Mouse (Mus musculus) right cerebral cortex, postnatal 14 days (tissue): Measurements from ENCODE around the gene B4galt3.

Source experiments
- DNase-seq: peaks from one replicate; pipeline ENCODE4 v3.0.0; 2022

Gene B4galt3

DNA sequence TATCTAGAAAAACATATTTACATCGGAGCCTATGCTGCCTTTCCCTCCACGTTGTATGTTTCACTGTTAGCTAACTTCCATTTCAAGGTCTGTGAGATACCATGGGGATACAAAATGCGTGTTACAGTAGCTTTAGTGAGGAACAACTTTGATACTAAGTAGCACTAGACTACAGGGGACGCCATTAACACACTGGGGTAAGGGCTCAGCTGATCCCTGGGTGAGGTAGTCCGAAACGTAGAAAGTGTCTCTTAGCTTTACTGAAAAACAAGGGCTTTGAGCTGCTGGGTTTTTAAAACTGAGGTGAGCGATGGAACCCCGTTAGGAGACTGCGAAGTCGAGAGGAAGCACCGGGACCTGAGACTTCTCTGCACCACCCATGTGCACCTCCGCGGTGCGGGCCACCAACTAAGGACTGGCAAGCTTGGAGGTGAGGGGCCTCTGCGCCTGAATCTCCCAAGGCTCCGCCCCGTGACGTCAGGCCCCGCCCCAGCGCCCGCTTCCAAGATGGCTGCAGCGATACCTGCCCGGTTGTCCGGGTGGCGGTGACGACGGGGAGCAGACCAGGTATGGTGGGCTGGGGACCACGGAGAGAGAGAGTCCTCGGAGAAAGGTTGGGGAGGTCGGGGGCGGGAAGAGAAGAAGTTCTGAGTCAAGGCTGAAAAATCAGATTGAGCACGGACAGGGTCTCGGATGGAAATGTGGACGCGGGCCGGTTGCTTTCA is at the start of gene B4galt3:
Gene B4galt3, plus strand, starts transcription at position 481 of the 725 bp plus-strand sequence.
- peak; percentile 94 for DNase-seq

DNA sequence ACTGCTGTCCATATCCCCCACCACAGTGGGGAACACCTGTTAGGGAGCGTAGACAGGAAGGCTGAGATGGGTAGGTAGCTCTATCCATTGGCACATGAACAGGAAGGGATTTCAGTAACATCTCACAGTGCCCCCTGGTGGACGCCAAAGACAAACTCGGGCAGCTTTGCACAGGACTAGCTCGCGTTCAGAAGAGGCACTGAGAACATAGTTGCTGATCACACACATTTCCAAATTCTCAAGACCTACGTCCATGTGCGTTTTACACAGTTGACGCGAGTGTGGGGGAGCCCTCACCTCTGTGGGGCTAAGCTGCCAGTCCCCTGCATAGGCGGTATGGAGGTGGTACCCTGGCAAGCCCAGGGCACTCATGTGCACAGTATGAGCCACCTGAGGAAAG is 49.3 kb upstream of the B4galt3 start:
- peak; percentile 92 for DNase-seq

GRCm38 (mm10) chr1:171221281-171222193 is 48.6 kb upstream of the B4galt3 start:
- no peak for DNase-seq

DNA sequence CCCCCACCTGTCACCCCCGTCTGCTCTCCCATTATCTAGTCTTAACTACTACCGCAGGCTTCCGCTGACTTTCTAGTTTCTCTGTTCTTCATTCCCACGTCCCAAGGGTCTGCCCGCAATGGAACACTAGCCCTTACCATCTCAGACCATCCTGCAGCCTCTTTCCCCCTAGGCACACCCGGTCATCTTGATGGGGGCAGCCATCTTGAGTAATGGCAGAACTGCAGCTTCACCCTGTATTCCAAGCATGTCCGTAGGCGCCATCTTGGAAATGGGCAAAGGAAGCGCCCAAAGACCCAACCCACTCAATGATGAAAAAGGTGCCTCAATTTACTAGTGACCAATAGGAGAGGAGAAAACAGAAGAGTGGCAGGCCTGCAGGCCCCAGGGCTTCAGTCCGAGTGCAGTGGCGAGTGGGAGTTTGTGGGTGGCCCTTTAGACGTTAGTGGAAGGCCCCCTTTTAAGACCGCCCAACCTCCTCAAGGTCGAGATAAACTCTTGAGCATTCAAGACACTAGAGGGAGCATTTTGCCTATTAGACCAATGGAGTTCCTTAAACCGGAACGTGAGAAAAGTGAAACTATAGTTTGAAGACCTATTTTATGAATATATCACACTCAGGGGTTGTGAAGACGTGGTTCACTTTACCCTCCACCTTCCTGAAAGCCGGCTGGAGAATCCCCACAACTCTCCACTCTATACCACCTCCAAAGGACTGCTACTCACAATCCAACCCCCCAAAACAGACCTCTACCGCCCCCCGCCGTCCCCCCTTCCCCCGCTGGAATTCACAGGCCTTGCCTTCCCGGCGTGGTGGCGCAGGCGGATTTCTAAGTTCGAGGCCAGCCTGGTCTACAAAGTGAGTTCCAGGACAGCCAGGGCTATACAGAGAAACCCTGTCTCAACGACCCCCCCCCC is 47.6 kb upstream of the B4galt3 start, which contains the start of gene Tomm40l:
Gene Tomm40l, minus strand, starts transcription at position 277 of the 918 bp plus-strand sequence.
- DNase-seq: peak; percentile 79

DNA sequence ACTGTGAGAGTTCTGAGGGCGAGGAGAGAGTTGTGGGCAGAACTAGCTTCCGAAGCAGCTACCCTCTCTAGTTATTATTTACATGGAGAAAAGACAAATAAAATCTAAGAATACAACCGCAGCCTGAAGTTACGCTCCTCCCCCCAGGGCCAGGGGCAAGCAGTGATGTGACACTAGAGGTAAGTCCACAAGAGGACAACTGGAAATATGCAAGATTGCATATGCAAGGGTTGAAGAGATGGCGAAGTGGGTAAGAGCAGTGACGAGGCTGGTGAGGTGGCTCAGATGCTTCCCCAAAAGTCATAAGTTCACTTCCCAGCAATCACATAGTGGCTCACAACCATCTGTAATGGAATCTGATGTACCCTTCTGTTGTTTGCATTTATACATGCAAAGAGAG is 47.0 kb upstream of the B4galt3 start:
- no peak for DNase-seq

DNA sequence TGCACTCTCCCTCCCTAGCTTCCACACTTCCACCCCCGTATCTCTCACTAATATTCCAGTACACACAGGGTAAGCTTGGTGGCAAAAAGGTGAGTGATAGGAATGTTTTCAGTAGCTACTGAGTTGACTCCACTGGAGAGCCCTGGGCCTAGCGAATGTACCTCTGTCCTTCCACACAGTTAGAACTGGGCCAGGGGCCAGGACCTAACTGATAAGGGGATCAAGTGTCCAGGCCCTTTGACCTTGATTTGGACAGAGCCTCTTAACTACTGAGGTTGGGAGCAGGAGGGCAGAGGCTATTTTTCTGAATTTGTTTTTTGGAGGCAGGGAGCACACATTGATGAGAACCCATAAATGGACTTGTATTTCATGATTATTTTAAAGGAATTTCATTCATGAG is 46.3 kb upstream of the B4galt3 start:
- DNase-seq: no peak

GRCm38 (mm10) chr1:171224857-171225256 is 45.3 kb upstream of the B4galt3 start, which contains the start of gene Apoa2:
Gene Apoa2 (plus strand): TSS chr1:171225054.
- DNase-seq: no peak

GRCm38 (mm10) chr1:171226780-171227179 is 43.3 kb upstream of the B4galt3 start:
- DNase-seq: no peak

GRCm38 (mm10) chr1:171227879-171228278 is 42.2 kb upstream of the B4galt3 start:
- no peak for DNase-seq

GRCm38 (mm10) chr1:171229750-171230149 is 40.4 kb upstream of the B4galt3 start:
- no peak for DNase-seq

DNA sequence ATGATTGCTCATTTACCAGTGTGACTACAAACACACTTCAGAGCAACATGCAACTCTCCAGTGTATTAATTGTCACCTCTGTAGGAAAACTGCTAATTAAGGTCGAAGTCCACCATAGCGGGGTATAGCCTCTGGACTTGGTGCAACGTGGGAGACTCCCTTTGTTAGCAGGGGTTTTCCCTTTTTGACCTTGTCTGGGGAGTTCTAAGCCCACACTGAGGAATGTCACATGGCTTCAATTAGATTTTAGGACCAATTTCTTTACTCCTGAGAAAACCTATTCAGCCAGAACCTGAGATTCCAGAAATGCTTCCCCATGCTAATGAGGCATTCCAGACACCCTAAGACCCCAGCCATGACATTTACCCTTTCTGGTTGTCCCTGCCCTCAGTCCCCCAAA is 39.9 kb upstream of the B4galt3 start:
- DNase-seq: no peak

- no peak for DNase-seq
Measured at GRCm38 (mm10) chr1:171231844-171232243, 38.3 kb upstream of the B4galt3 start.

GRCm38 (mm10) chr1:171232348-171232747 is 37.8 kb upstream of the B4galt3 start:
- DNase-seq: no peak

DNA sequence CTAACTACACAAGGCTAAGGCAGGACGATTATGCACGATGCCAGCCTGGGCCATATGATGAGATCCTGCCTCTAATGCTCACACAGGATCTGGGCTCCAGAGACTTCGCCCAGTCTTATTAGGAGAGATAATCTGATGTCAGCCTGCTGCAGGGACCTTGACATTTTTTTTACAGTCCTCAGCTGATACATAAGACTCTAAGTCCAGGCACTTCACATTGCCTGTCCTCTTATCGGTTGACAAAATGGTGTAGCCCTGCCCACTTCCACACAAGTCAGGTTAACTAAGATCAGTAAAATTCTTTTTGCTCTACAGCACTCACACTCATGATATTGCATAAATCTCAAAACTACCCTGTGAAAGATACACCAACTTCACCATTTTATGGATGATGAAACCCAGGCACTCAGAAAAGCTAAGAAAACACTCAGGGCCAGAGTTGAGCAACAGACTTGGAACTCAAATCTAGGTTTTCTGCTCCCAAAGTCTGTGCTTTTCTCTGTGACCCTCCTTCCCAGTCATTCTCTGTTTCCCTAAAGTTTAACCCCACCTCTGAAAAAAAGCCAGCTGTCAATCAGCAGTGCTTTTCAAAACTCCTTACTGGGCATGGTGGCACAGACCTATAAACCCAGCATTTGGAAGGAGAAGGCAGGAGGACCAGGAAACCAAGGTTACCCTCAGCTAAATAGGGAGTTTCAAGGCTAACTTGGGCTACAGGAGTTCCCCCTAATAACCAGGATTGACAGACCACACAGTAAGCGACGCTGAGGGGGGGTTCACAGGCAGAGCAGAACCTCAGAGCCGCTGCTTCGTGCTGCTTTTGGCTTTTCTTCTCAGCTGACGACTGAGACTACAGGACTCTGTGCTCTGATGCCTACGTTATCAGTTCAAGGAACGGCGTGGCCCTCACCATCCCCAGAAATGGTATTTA is 37.1 kb upstream of the B4galt3 start:
- no peak for DNase-seq

- no peak for DNase-seq
Measured at GRCm38 (mm10) chr1:171234126-171234525, 36.0 kb upstream of the B4galt3 start, which contains the start of gene Fcer1g. Gene Fcer1g (minus strand): TSS chr1:171234365.

DNA sequence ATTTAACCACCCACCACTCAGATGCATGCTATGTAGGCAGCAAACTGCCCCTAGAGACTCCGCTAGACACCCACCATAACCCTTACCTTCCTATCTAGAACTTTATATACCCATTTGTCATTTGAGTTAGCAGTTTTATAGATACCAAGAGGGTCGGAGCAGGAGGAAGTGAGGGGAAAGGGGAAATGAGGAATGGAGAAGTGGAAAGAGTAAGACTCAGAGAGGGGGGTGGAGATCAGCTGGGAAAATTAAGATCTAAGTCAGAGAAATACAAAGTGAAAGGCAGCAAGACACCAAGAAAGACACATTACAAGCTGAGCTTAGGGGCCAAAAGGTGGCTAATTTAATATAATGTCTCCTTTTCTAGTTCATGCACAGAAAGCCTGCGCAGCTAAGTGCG is 35.6 kb upstream of the B4galt3 start:
- no peak for DNase-seq

DNA sequence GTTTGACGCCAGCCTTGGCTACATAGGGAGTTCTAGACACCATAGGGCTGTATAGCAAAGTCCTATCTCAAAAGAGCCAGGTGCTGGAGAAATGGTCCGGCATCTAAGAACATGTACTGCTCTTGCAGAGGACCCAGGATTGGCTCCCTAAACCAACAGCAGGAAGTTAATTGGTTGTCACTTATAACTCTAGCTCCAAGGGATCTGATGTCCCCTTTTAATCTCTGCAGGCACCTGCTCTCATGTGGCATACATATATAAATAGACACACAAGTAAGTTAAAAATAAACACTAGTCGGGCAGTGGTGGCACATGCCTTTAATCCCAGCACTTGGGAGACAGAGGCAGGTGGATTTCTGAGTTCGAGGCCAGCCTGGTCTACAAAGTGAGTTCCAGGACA is 34.3 kb upstream of the B4galt3 start:
- DNase-seq: no peak

- no peak for DNase-seq
Measured at GRCm38 (mm10) chr1:171237438-171237837, 32.7 kb upstream of the B4galt3 start.

DNA sequence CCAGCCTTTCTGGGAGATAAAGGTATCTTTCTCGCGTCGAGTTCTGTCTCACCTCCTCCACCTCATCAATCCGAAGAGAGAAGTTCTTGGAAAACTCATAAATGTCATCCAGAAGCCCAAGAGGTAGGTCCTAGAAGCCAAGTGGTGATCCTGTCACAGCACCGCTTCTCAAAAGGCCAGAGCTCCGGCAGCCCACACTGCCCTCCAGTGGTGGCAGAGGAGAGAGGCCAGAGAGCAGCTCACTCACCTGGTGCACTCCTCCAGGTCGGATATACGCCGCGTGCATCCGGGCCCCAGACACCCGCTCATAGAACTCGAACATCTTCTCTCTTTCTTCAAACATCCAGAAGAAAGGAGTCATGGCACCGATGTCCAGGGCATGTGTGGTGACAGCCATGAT is 31.7 kb upstream of the B4galt3 start:
- DNase-seq: peak; percentile 45

- no peak for DNase-seq
Measured at GRCm38 (mm10) chr1:171239992-171240744, 30.0 kb upstream of the B4galt3 start.

DNA sequence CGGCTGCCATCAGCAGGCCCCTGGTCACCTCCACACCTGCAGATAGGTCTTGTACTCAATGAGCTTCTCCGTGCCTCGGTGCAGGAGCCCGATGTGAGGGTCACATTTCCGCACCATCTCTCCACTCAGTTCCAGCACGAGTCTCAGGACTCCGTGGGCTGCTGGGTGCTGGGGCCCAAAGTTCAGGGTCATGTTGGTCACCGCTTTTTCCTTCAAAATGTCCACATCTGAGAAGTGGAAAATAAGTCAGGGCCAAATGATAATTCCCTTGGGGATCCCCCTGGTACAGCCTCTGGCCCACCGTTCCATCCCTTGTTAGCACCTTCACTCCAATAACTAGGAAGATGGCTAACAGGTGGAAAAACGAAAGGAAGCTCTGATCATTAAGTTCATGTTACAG is 29.2 kb upstream of the B4galt3 start:
- no peak for DNase-seq
